Mouse (Mus musculus) limb, embryonic 14.5 days (tissue): Measurements from ENCODE around the gene Irf4. TPM values are rescaled to one million over a fixed set of nuclear protein-coding genes. Genes with fewer than 3 reads are reported as not detected.

ENCODE experiments used
- ATAC-seq: fragments of 200-750 bp; cut with Nextera tagmentation; 2 replicates; pipeline ENCODE4 v1.8.0; 2017; ENCODE audit warnings: low read depth, moderate number of reproducible peaks, moderate TSS enrichment; ENCODE audit not compliant: low FRiP score
- DNase-seq: peaks from one replicate; pipeline ENCODE4 v3.0.0-alpha.2; 2015; ENCODE audit warnings: low spot score
- H3K27ac ChIP-seq: fragments of 300-500 bp; sonication (generic); replicated peaks from 2 replicates; pipeline ENCODE4 v1.5.1; 2014; ENCODE audit warnings: low read depth, mild to moderate bottlenecking, low read length, moderate library complexity, mixed read lengths
- H3K27me3 ChIP-seq: fragments of 300-500 bp; sonication (generic); 2 replicates; pipeline ENCODE4 v1.6.1; 2014; ENCODE audit warnings: low read length, mixed read lengths; ENCODE audit not compliant: control insufficient read depth, insufficient read depth
- H3K36me3 ChIP-seq: fragments of 300-500 bp; sonication (generic); 2 replicates; pipeline ENCODE4 v1.6.1; 2014; ENCODE audit warnings: mild to moderate bottlenecking, low read length, moderate library complexity, mixed read lengths; ENCODE audit not compliant: control insufficient read depth, insufficient read depth
- H3K4me1 ChIP-seq: fragments of 300-500 bp; sonication (generic); 2 replicates; pipeline ENCODE4 v1.6.1; 2014; ENCODE audit warnings: antibody characterized with exemption, low read length, mixed read lengths; ENCODE audit not compliant: control insufficient read depth, insufficient read depth
- H3K4me2 ChIP-seq: fragments of 300-500 bp; sonication (generic); replicated peaks from 2 replicates; pipeline ENCODE4 v1.6.1; 2014; ENCODE audit warnings: low read depth, mild to moderate bottlenecking, low read length, moderate library complexity; ENCODE audit not compliant: severe bottlenecking
- H3K4me3 ChIP-seq: fragments of 300-500 bp; sonication (generic); replicated peaks from 2 replicates; pipeline ENCODE4 v1.5.1; 2014; ENCODE audit warnings: low read length
- H3K9ac ChIP-seq: fragments of 300-500 bp; sonication (generic); 2 replicates; pipeline ENCODE4 v1.6.1; 2014; ENCODE audit warnings: mild to moderate bottlenecking, low read depth, low read length, moderate library complexity; ENCODE audit not compliant: severe bottlenecking
- H3K9me3 ChIP-seq: fragments of 300-500 bp; sonication (generic); 2 replicates; pipeline ENCODE4 v1.6.1; 2016; ENCODE audit warnings: low read length; ENCODE audit not compliant: control insufficient read depth
- POLR2A ChIP-seq: fragments of 200-500 bp; IDR thresholded peaks from 2 replicates; pipeline ENCODE4 v1.8.0; 2012; ENCODE audit warnings: inconsistent platforms, mild to moderate bottlenecking, moderate library complexity, borderline replicate concordance; ENCODE audit not compliant: insufficient read depth, insufficient read length; ENCODE audit errors: extremely low read depth
- WGBS: fragments of 180-500 bp; shearing (Covaris S2); extraction: QIAGEN DNeasy Blood & Tissue Kit; methylation state at CpG from one replicate; pipeline ENCODE4 v1.1.7; 2014; 5-methylcytosine and 5-hydroxymethylcytosine counted together
- polyA plus RNA-seq, 2 experiments: library from polyadenylated mRNA; depleted of rRNA in 1 of 2; stranded (reverse) in 1 of 2; unstranded in 1 of 2; fragments of >200 nt; fragmentation: Nextera tagmentation in 1 of 2; extraction: Ambion mirVana in 1 of 2; gene quantifications; 2 replicates each; pipeline versions ENCODE4 v1.2.1 to v1.2.3; 2012 to 2014

Irf4 gene
- polyA plus RNA-seq, 2 experiments = 0.29 to 0.34 TPM

DNA sequence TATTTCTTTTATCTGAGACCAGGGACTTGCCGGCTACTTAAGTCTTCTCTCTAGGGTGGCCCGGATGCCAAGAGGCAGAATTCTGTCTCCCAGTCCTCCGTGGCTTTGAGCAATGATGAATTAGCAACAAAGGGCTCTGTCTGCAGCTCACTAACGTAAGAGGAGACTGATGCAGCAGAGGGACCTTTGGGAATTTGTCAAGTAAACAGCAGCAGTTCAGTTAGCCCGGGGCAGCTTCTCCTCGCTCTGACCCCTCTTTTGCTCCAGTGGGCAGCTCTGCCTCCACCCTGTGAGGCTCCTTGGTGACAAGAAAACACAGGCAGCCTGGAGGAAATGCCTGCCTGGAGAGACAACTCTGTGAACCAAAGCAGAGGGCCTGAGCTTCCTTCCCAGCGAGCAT is 26.4 kb upstream of the Irf4 start:
- H3K36me3 ChIP-seq = no peaks in the 10 kb centered on the region
- H3K27ac ChIP-seq = no peak overlapping the region
- no peak for TF ChIP-seq POLR2A
- ATAC-seq = no peak
- no peaks in the 10 kb centered on the region for H3K9me3 ChIP-seq
- no peak for DNase-seq
- 34% methylated on average over 7 of the region's 7 CpGs for WGBS
- H3K4me2 ChIP-seq = no peak overlapping the region
- no peak overlapping the region for H3K9ac ChIP-seq
- H3K4me3 ChIP-seq = no peak overlapping the region
- 0 out of 2 replicates have a peak, but pooled peaks cover 6% of the 10 kb centered on the region for H3K4me1 ChIP-seq
- H3K27me3 ChIP-seq = no peaks in the 10 kb centered on the region

- Histone ChIP-seq H3K9me3 (no peaks in the 10 kb centered on the region), H3K36me3 (no peaks in the 10 kb centered on the region), H3K4me2 (no peak overlapping the region), H3K27me3 (no peaks in the 10 kb centered on the region), H3K27ac (no peak overlapping the region), H3K4me1 (0 out of 2 replicates have a peak, but pooled peaks cover 6% of the 10 kb centered on the region), H3K9ac (no peak overlapping the region), H3K4me3 (no peak overlapping the region)
- TF ChIP-seq POLR2A = no peak
- 50% methylated on average over 5 of the region's 5 CpGs for WGBS
- DNase-seq (no peak), ATAC-seq (no peak)
Measured at GRCm38 (mm10) chr13:30723258-30723657, 25.8 kb upstream of the Irf4 start.

GRCm38 (mm10) chr13:30723858-30724257 is 25.2 kb upstream of the Irf4 start:
- WGBS = 67% methylated on average over 8 of the region's 8 CpGs
- H3K9ac ChIP-seq = no peak overlapping the region
- H3K27ac ChIP-seq = no peak overlapping the region
- ATAC-seq (no peak), DNase-seq (no peak)
- H3K36me3 ChIP-seq = no peaks in the 10 kb centered on the region
- H3K9me3 ChIP-seq = no peaks in the 10 kb centered on the region
- no peak overlapping the region for H3K4me2 ChIP-seq
- no peak overlapping the region for H3K4me3 ChIP-seq
- H3K4me1 ChIP-seq = 0 out of 2 replicates have a peak, but pooled peaks cover 6% of the 10 kb centered on the region
- TF ChIP-seq POLR2A = no peak
- H3K27me3 ChIP-seq = no peaks in the 10 kb centered on the region

- 29% methylated on average over 7 of the region's 7 CpGs for WGBS
- Histone ChIP-seq H3K4me1 (0 out of 2 replicates have a peak, but pooled peaks cover 6% of the 10 kb centered on the region), H3K27me3 (no peaks in the 10 kb centered on the region), H3K9me3 (no peaks in the 10 kb centered on the region), H3K4me3 (no peak overlapping the region), H3K27ac (no peak overlapping the region), H3K4me2 (no peak overlapping the region), H3K9ac (no peak overlapping the region), H3K36me3 (no peaks in the 10 kb centered on the region)
- peak; percentile 17 for DNase-seq
- no peak for ATAC-seq
- no peak for TF ChIP-seq POLR2A
Measured at GRCm38 (mm10) chr13:30724691-30725271, 24.2 kb upstream of the Irf4 start.

- no peak overlapping the region for H3K4me2 ChIP-seq
- no peaks in the 10 kb centered on the region for H3K27me3 ChIP-seq
- no peaks in the 10 kb centered on the region for H3K36me3 ChIP-seq
- ATAC-seq (no peak), DNase-seq (no peak)
- H3K4me3 ChIP-seq = no peak overlapping the region
- H3K9me3 ChIP-seq = no peaks in the 10 kb centered on the region
- H3K4me1 ChIP-seq = 0 out of 2 replicates have a peak, but pooled peaks cover 6% of the 10 kb centered on the region
- WGBS = 78% methylated on average over 4 of the region's 4 CpGs
- TF ChIP-seq POLR2A = no peak
- H3K27ac ChIP-seq = no peak overlapping the region
- H3K9ac ChIP-seq = no peak overlapping the region
Measured at GRCm38 (mm10) chr13:30726879-30727278, 22.1 kb upstream of the Irf4 start.
